Mouse (Mus musculus) midbrain, postnatal 0 days (tissue): ENCODE results near the gene Helz. TPM values are rescaled to one million over a fixed set of nuclear protein-coding genes. Genes with fewer than 3 reads are reported as not detected.
"Not testable (repeated sequence)": the region's sequence is repeated elsewhere in the genome, so short reads cannot be mapped to it uniquely, and the experiment has no call there.

Experiments used
- ATAC-seq: fragments of 200-750 bp; cut with Nextera tagmentation; 2 replicates; pipeline ENCODE4 v1.8.0; 2017; ENCODE audit warnings: moderate number of reproducible peaks, mild to moderate bottlenecking, moderate TSS enrichment, moderate library complexity; ENCODE audit not compliant: low FRiP score
- DNase-seq: peaks from one replicate; pipeline ENCODE4 v3.0.0-alpha.2; 2015; ENCODE audit warnings: low spot score
- H3K27ac ChIP-seq: fragments of 300-500 bp; sonication (generic); 2 replicates; pipeline ENCODE4 v1.5.1; 2014; ENCODE audit warnings: low read depth, mild to moderate bottlenecking, low read length, mixed read lengths
- H3K27me3 ChIP-seq: fragments of 300-500 bp; sonication (generic); 2 replicates; pipeline ENCODE4 v1.6.1; 2014; ENCODE audit warnings: low read length, control low read depth, mixed read lengths; ENCODE audit not compliant: insufficient read depth
- H3K36me3 ChIP-seq: fragments of 300-500 bp; sonication (generic); 2 replicates; pipeline ENCODE4 v1.6.1; 2014; ENCODE audit warnings: low read length, control low read depth, mixed read lengths; ENCODE audit not compliant: insufficient read depth
- H3K4me1 ChIP-seq: fragments of 300-500 bp; sonication (generic); 2 replicates; pipeline ENCODE4 v1.6.1; 2014; ENCODE audit warnings: mild to moderate bottlenecking, control low read depth, antibody characterized with exemption, low read length, mixed read lengths; ENCODE audit not compliant: insufficient read depth
- H3K4me2 ChIP-seq: fragments of 300-500 bp; sonication (generic); 2 replicates; pipeline ENCODE4 v1.6.1; 2014; ENCODE audit warnings: low read depth, mild to moderate bottlenecking, low read length, mixed read lengths; ENCODE audit not compliant: poor library complexity, severe bottlenecking
- H3K4me3 ChIP-seq: fragments of 300-500 bp; sonication (generic); 2 replicates; pipeline ENCODE4 v1.5.1; 2014; ENCODE audit warnings: low read depth, mild to moderate bottlenecking, low read length, moderate library complexity
- H3K9ac ChIP-seq: fragments of 300-500 bp; sonication (generic); replicated peaks from 2 replicates; pipeline ENCODE4 v1.6.1; 2014; ENCODE audit warnings: mild to moderate bottlenecking, low read length, moderate library complexity, mixed read lengths; ENCODE audit not compliant: poor library complexity, severe bottlenecking
- H3K9me3 ChIP-seq: fragments of 300-500 bp; sonication (generic); 2 replicates; pipeline ENCODE4 v1.6.1; 2016; ENCODE audit warnings: low read length, control low read depth
- CTCF ChIP-seq: IDR thresholded peaks from 2 replicates; pipeline ENCODE4 v1.5.1; 2016; ENCODE audit warnings: antibody characterized with exemption, mild to moderate bottlenecking
- WGBS: fragments of 180-500 bp; shearing (Covaris S2); extraction: QIAGEN DNeasy Blood & Tissue Kit; methylation state at CpG from one replicate; pipeline ENCODE4 v1.1.7; 2014; 5-methylcytosine and 5-hydroxymethylcytosine counted together
- polyA plus RNA-seq: library from polyadenylated mRNA; unstranded; fragments of >200 nt; fragmentation: Nextera tagmentation; extraction: Ambion mirVana; gene quantifications from 2 replicates; pipeline ENCODE4 v1.2.1, GENCODE M21; 2015
- total RNA-seq: library from RNA; depleted of rRNA; stranded (reverse); fragments of >200 nt; gene quantifications from 2 replicates; pipeline ENCODE4 v1.2.3, GENCODE M21; 2014; rRNA removed

The Helz gene
- 15.9 and 20.4 TPM in 2 replicates for total RNA-seq
- 8.4 and 8.9 TPM in 2 replicates for polyA plus RNA-seq

- peak; percentile 82 for DNase-seq
- Histone ChIP-seq H3K9me3 (no peaks in the 10 kb centered on the region), H3K4me2 (peak within 1 kb of the TSS; percentile 99), H3K27ac (peak within 1 kb of the TSS; percentile 75), H3K4me1 (peaks cover 4% of the 10 kb centered on the region; the same call in 1 of the 2 replicates), H3K4me3 (peak within 1 kb of the TSS; percentile 95), H3K9ac (peak within 1 kb of the TSS; percentile 72), H3K27me3 (no peaks in the 10 kb centered on the region), H3K36me3 (peaks cover 7% of the 10 kb centered on the region; the same call in 1 of the 2 replicates)
- TF ChIP-seq CTCF = no peak
- peak; percentile 73 for ATAC-seq
- WGBS = under 1% methylated on average over 66 of the region's 70 CpGs
Observed at GRCm38 (mm10) chr11:107547351-107548203, at the start of gene Helz. Gene Helz, plus strand, starts transcription at chr11:107547930.

- H3K27ac ChIP-seq = no peak overlapping the region
- H3K9ac ChIP-seq = no peak overlapping the region
- ATAC-seq (no peak), DNase-seq (no peak)
- no peaks in the 10 kb centered on the region for H3K9me3 ChIP-seq
- WGBS = 89% methylated on average over 8 of the region's 8 CpGs
- peaks cover 5% of the 10 kb centered on the region for H3K36me3 ChIP-seq
- TF ChIP-seq CTCF = no peak
- H3K4me2 ChIP-seq = no peak overlapping the region
- H3K27me3 ChIP-seq = no peaks in the 10 kb centered on the region
- H3K4me1 ChIP-seq = no peaks in the 10 kb centered on the region
- no peak overlapping the region for H3K4me3 ChIP-seq
Observed at GRCm38 (mm10) chr11:107502801-107503200, 44.9 kb upstream of the Helz start.

- not testable (repeated sequence) for ATAC-seq, H3K36me3 ChIP-seq
Observed at GRCm38 (mm10) chr11:107504364-107504763, 43.4 kb upstream of the Helz start.

GRCm38 (mm10) chr11:107506260-107506659 is 41.5 kb upstream of the Helz start:
- ATAC-seq (no peak), DNase-seq (peak; percentile 9)
- WGBS = 59% methylated on average over 1 of the region's 1 CpGs
- no peak overlapping the region for H3K9ac ChIP-seq
- no peaks in the 10 kb centered on the region for H3K27me3 ChIP-seq
- no peak overlapping the region for H3K4me3 ChIP-seq
- H3K36me3 ChIP-seq = no peaks in the 10 kb centered on the region
- no peaks in the 10 kb centered on the region for H3K9me3 ChIP-seq
- H3K4me1 ChIP-seq = 0 out of 2 replicates have a peak, but pooled peaks cover 6% of the 10 kb centered on the region
- TF ChIP-seq CTCF = peak; percentile 62
- no peak overlapping the region for H3K27ac ChIP-seq
- no peak overlapping the region for H3K4me2 ChIP-seq

More at GRCm38 (mm10) chr11:107504364-107504763, 43.4 kb upstream of the Helz start:
- not testable (repeated sequence) for H3K27ac ChIP-seq, H3K9ac ChIP-seq, DNase-seq, H3K4me3 ChIP-seq, H3K9me3 ChIP-seq, H3K4me1 ChIP-seq, H3K27me3 ChIP-seq, H3K4me2 ChIP-seq
- WGBS = 92% methylated on average over 3 of the region's 4 CpGs

GRCm38 (mm10) chr11:107509631-107510338 is 37.9 kb upstream of the Helz start:
- H3K4me3 ChIP-seq = no peak overlapping the region
- peak; percentile 49 for DNase-seq
- WGBS = 16% methylated on average over 11 of the region's 11 CpGs
- no peak overlapping the region for H3K4me2 ChIP-seq
- 0 out of 2 replicates have a peak, but pooled peaks have one; percentile 16 for ATAC-seq
- no peaks in the 10 kb centered on the region for H3K9me3 ChIP-seq
- H3K27me3 ChIP-seq = no peaks in the 10 kb centered on the region
- TF ChIP-seq CTCF = peak; percentile 65
- H3K9ac ChIP-seq = no peak overlapping the region
- H3K4me1 ChIP-seq = 0 out of 2 replicates have a peak, but pooled peaks cover 6% of the 10 kb centered on the region
- H3K36me3 ChIP-seq = no peaks in the 10 kb centered on the region
- no peak overlapping the region for H3K27ac ChIP-seq
